Mouse (Mus musculus): Measurements from ENCODE around the gene Zfp764. TPM values are rescaled to one million over a fixed set of nuclear protein-coding genes. Genes with fewer than 3 reads are reported as not detected.
A peak's percentile ranks its signal among the peaks of the same experiment; 100 is the strongest.
"Not testable (repeated sequence)": the region's sequence is repeated elsewhere in the genome, so short reads cannot be mapped to it uniquely, and the experiment has no call there.

Gene Zfp764
- total and polyA plus RNA-seq, 2 experiments = 1.8 TPM

DNA sequence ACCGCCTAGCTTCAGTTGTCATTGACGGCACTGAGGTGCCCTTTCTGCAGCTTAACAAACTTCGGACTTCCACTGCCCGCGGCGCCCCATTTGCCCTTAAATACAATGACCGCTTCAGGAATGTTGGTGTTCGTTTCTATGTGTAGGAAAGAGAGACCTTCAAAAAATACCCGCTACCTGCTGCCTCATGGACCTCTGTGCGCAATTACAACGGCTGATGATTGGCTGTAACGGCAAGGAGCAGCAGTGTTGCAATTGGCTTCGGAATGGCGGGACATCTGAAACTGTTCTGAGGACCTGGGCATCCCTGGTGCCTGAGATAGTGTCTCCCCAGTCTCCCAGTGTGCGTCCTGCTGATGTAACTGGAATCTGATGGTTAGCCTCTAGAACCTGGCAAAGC lies 15.6 kb upstream of the Zfp764 start:
- Histone ChIP-seq H3K4me1 (ENCODE audit: control insufficient read depth, insufficient read depth, low read length) (0 out of 2 replicates have a peak, but pooled peaks cover 2% of the 10 kb centered on the region), H3K79me2 (ENCODE audit: control insufficient read depth, insufficient read depth, low read length) (peaks cover 3% of the 10 kb centered on the region; the same call in 1 of the 2 replicates), H3K27me3 (ENCODE audit: control insufficient read depth, insufficient read depth, low read length) (no peaks in the 10 kb centered on the region), H3K4me3 (ENCODE audit: insufficient read depth, low read depth, low read length) (peak overlapping the region; percentile 77), H3K9ac (ENCODE audit: low read depth, low read length) (no peak overlapping the region), H3K36me3 (ENCODE audit: control insufficient read depth, insufficient read depth, low read length) (peaks cover 5% of the 10 kb centered on the region; the same call in 1 of the 2 replicates), H3K27ac (replicated peaks; ENCODE audit: insufficient read depth, low read depth, low read length) (no peak overlapping the region)
- 1% methylated on average over 15 of the region's 15 CpGs for WGBS
- DNase-seq (ENCODE audit: extremely low read depth, low read depth, low spot score) = peak; percentile 52
- TF ChIP-seq CTCF (IDR thresholded peaks at IDR 0.05; ENCODE audit: low read depth, low read length) = no peak
- no peak for TF ChIP-seq POLR2A (IDR thresholded peaks at IDR 0.05; ENCODE audit: extremely low read depth, insufficient read depth, low read length)

DNA sequence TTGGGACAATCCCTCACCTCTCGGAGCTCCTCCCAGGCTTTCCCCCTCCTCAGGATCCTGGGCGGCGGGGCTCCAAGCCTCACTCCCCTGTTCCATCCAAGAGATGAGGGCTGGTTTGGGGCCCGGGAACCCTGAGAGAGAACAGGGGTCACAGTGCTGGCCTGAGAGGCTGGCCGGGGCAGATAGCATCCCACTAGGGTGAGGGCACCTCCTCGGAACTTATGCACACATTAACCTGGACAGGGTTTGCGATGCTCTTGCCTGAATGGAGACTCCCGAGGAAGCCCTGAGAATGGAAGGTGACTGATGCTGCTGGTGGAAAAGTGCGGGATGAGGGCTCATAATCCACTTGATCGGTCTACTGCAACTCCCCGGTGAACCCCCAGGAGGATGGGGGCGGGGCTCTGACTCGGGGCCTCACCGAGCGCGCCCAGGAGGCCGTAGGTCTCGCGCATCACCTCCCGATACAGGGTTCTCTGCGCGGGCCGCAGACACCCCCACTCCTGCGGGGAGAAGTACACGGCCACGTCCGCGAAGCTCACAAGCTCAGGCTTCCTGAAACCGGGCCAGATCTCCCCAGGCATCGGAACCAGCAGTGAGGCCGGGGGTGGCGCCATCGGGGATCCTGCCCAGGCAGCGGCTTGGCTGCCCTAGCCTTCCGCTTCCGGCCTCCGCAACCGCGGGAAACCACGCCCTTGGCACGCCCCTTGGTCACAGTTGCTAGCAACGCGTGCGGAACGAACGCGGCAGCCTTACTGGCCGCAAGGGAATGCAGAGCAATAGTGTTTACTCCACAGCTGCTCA lies 15.0 kb upstream of the Zfp764 start, which contains the start of gene Zfp688:
TSS of gene Zfp688 (minus strand) at position 681 of the 804 bp plus-strand sequence.
- no peaks in the 10 kb centered on the region for H3K27me3 ChIP-seq (ENCODE audit: control insufficient read depth, insufficient read depth, low read length)
- TF ChIP-seq CTCF (IDR thresholded peaks at IDR 0.05; ENCODE audit: low read depth, low read length) (no peak; the same call in 1 of the 2 replicates), POLR2A (IDR thresholded peaks at IDR 0.05; ENCODE audit: extremely low read depth, insufficient read depth, low read length) (peak; percentile 44; the same call in 1 of the 2 replicates)
- peaks cover 3% of the 10 kb centered on the region; the same call in 1 of the 2 replicates for H3K79me2 ChIP-seq (ENCODE audit: control insufficient read depth, insufficient read depth, low read length)
- peaks cover 5% of the 10 kb centered on the region; the same call in 1 of the 2 replicates for H3K36me3 ChIP-seq (ENCODE audit: control insufficient read depth, insufficient read depth, low read length)
- peak within 1 kb of the TSS; percentile 79 for H3K9ac ChIP-seq (ENCODE audit: low read depth, low read length)
- peak within 1 kb of the TSS; percentile 38 for H3K27ac ChIP-seq (replicated peaks; ENCODE audit: insufficient read depth, low read depth, low read length)
- H3K4me3 ChIP-seq (ENCODE audit: insufficient read depth, low read depth, low read length) = peak within 1 kb of the TSS; percentile 77
- WGBS = 2% methylated on average over 48 of the region's 48 CpGs
- peak; percentile 79 for DNase-seq (ENCODE audit: extremely low read depth, low read depth, low spot score)
- H3K4me1 ChIP-seq (ENCODE audit: control insufficient read depth, insufficient read depth, low read length) = 0 out of 2 replicates have a peak, but pooled peaks cover 2% of the 10 kb centered on the region

DNA sequence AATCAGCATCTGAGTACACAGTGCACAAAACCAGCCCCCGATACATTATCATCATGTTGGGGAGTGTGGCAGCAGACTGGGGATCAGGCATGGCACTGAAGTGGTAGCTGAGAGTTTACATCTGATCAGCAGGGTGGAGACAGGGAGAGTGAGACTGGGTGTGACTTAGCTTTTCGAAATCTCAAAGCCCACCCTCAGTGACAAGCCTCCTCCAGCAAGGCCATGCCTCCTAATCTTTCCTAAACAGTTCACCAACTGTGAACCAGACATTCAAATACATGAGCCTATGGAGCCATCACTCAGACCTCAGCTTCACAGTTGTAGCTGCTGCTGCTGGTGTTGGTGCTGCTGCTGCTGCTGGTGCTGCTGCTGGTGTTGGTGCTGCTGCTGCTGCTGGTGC lies 4.8 kb upstream of the Zfp764 start:
- WGBS = 84% methylated on average over 2 of the region's 2 CpGs
- no peaks in the 10 kb centered on the region for H3K27me3 ChIP-seq (ENCODE audit: control insufficient read depth, insufficient read depth, low read length)
- H3K4me3 ChIP-seq (ENCODE audit: insufficient read depth, low read depth, low read length) = no peak overlapping the region
- no peak overlapping the region for H3K27ac ChIP-seq (replicated peaks; ENCODE audit: insufficient read depth, low read depth, low read length)
- TF ChIP-seq CTCF (IDR thresholded peaks at IDR 0.05; ENCODE audit: low read depth, low read length) = no peak
- no peak for TF ChIP-seq POLR2A (IDR thresholded peaks at IDR 0.05; ENCODE audit: extremely low read depth, insufficient read depth, low read length)
- DNase-seq (ENCODE audit: extremely low read depth, low read depth, low spot score) = no peak
- H3K9ac ChIP-seq (ENCODE audit: low read depth, low read length) = no peak overlapping the region
- H3K79me2 ChIP-seq (ENCODE audit: control insufficient read depth, insufficient read depth, low read length) = no peaks in the 10 kb centered on the region
- no peaks in the 10 kb centered on the region for H3K4me1 ChIP-seq (ENCODE audit: control insufficient read depth, insufficient read depth, low read length)
- H3K36me3 ChIP-seq (ENCODE audit: control insufficient read depth, insufficient read depth, low read length) = no peaks in the 10 kb centered on the region

DNA sequence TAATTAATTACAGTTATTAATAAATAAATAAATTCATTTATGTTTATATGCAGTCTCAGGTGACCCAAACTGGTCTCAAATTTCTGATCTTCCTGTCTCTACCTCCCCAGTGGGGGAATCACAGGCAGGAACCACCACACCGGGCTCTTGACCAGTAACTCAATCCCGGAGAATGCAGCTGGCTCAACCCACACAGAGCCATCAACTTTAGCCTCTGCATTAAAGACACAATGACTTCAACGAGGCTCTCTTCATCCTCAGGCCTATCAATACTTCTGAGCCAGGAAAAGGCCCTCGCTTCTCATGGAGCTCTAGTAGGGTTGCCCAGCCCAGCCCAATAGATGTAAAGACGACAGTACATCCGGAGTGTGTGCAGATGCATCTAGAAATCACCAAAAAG lies 2.5 kb downstream of the Zfp764 start:
- not testable (repeated sequence) for H3K4me1 ChIP-seq (ENCODE audit: control insufficient read depth, insufficient read depth, low read length); H3K27ac ChIP-seq (replicated peaks; ENCODE audit: insufficient read depth, low read depth, low read length); H3K79me2 ChIP-seq (ENCODE audit: control insufficient read depth, insufficient read depth, low read length); H3K4me3 ChIP-seq (ENCODE audit: insufficient read depth, low read depth, low read length); H3K9ac ChIP-seq (ENCODE audit: low read depth, low read length); DNase-seq (ENCODE audit: extremely low read depth, low read depth, low spot score); H3K36me3 ChIP-seq (ENCODE audit: control insufficient read depth, insufficient read depth, low read length); H3K27me3 ChIP-seq (ENCODE audit: control insufficient read depth, insufficient read depth, low read length)
- whole genome bisulfite sequencing = 95% methylated on average over 6 of the region's 6 CpGs

DNA sequence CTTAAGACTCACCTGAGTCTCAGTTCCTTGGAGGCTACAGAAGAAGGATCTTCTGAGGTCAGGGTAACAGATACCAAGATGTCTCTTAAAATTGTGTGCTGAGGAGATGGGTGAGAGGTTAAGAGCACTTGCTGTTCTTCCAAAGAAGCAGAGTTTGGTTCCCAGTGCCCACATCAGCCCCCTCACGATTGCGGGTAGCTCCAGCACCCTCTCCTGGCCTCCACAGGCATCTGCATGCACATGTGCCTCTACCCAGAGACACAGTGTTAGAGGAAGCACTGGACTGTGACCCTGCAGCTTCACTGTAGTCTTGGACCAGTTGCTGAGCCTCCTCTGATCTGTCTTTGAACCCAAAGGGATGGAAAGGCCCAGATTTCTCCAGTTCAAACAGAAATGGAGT lies 3.6 kb downstream of the Zfp764 start:
- no peaks in the 10 kb centered on the region for H3K36me3 ChIP-seq (ENCODE audit: control insufficient read depth, insufficient read depth, low read length)
- H3K27ac ChIP-seq (replicated peaks; ENCODE audit: insufficient read depth, low read depth, low read length) = no peak overlapping the region
- no peaks in the 10 kb centered on the region for H3K27me3 ChIP-seq (ENCODE audit: control insufficient read depth, insufficient read depth, low read length)
- no peak overlapping the region for H3K9ac ChIP-seq (ENCODE audit: low read depth, low read length)
- no peak for DNase-seq (ENCODE audit: extremely low read depth, low read depth, low spot score)
- WGBS = 70% methylated on average over 2 of the region's 2 CpGs
- H3K4me1 ChIP-seq (ENCODE audit: control insufficient read depth, insufficient read depth, low read length) = no peaks in the 10 kb centered on the region
- peak; percentile 19; the same call in 1 of the 2 replicates for TF ChIP-seq CTCF (IDR thresholded peaks at IDR 0.05; ENCODE audit: low read depth, low read length)
- TF ChIP-seq POLR2A (IDR thresholded peaks at IDR 0.05; ENCODE audit: extremely low read depth, insufficient read depth, low read length) = no peak
- no peak overlapping the region for H3K4me3 ChIP-seq (ENCODE audit: insufficient read depth, low read depth, low read length)
- no peaks in the 10 kb centered on the region for H3K79me2 ChIP-seq (ENCODE audit: control insufficient read depth, insufficient read depth, low read length)

DNA sequence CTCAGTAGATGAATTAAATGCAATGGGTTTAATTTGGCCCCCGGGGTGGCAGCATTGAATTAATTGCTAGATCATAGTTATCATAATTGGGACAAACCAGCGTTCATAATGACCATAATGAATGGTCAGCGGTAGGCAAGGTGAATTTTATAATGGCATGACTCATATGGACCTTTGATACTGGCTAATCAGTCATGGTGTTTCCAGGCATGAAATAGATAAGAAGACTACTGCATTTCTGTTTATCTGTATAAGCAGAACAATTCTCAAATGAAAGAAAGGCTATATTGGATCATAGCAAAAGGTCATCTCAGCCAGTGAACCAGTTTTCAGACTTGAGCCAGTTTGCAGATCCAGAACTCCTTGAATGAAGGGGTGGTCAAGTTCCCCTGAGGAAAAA lies 6.3 kb downstream of the Zfp764 start:
- Histone ChIP-seq H3K36me3 (ENCODE audit: control insufficient read depth, insufficient read depth, low read length) (no peaks in the 10 kb centered on the region), H3K79me2 (ENCODE audit: control insufficient read depth, insufficient read depth, low read length) (no peaks in the 10 kb centered on the region), H3K9ac (ENCODE audit: low read depth, low read length) (no peak overlapping the region), H3K27ac (replicated peaks; ENCODE audit: insufficient read depth, low read depth, low read length) (no peak overlapping the region), H3K27me3 (ENCODE audit: control insufficient read depth, insufficient read depth, low read length) (no peaks in the 10 kb centered on the region), H3K4me3 (ENCODE audit: insufficient read depth, low read depth, low read length) (no peak overlapping the region), H3K4me1 (ENCODE audit: control insufficient read depth, insufficient read depth, low read length) (no peaks in the 10 kb centered on the region)
- no peak for DNase-seq (ENCODE audit: extremely low read depth, low read depth, low spot score)
- TF ChIP-seq POLR2A (IDR thresholded peaks at IDR 0.05; ENCODE audit: extremely low read depth, insufficient read depth, low read length) = no peak
- TF ChIP-seq CTCF (IDR thresholded peaks at IDR 0.05; ENCODE audit: low read depth, low read length) = no peak
- 69% methylated on average over 3 of the region's 3 CpGs for WGBS
